Mouse (Mus musculus) brain, embryonic 18.5 days (tissue): Measurements from ENCODE around the gene Ebf1.

ENCODE experiments used
- DNase-seq: peaks from one replicate; pipeline ENCODE4 v3.0.0-alpha.2; 2012; ENCODE audit warnings: low read depth, low spot score

Ebf1 gene

DNA sequence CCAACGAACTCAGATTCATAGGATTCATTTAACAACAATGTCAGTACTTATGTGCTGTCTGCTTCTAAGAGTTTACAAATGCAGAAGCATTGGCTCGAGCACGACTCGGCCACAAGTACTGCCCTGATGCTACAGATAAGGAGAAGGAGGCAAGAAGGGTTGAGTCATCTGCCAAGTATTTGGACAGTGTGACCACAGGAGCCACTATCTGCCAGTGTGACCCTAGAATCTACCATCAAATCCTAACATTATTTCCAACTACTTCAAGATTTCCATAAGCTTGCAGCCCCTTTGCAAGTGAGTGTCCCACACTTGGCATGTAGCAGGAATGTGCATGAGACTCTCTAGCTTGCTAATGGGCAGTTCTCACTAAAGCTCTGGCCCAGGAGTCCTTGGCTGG is 334.4 kb downstream of the Ebf1 start:
- no peak for DNase-seq

GRCm38 (mm10) chr11:44953337-44953736 is 336.2 kb downstream of the Ebf1 start:
- DNase-seq, result no peak

DNA sequence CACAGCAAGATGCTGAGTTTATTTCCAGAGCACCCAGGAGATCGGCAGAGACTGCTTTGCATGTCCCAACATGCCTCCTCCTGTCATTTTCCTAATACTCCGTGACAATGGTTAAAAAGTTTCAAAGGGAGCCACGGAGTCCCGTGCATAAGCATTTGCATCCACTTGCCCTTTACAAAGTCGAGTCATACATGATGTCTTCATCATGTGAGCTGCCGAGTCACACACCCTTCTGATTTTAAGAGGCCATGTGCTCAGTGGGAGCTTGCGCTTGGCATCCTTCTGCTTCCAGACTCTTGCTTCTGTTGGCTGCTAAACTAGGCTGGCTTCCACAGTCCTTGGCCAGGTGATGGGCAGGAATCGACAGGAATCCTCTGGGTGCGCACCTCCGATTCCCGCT is 336.7 kb downstream of the Ebf1 start:
- no peak for DNase-seq

GRCm38 (mm10) chr11:44954362-44954761 is 337.2 kb downstream of the Ebf1 start:
- DNase-seq, result no peak

GRCm38 (mm10) chr11:44962746-44963440 is 345.8 kb downstream of the Ebf1 start:
- DNase-seq, result no peak

GRCm38 (mm10) chr11:44969011-44969410 is 351.9 kb downstream of the Ebf1 start:
- no peak for DNase-seq

DNA sequence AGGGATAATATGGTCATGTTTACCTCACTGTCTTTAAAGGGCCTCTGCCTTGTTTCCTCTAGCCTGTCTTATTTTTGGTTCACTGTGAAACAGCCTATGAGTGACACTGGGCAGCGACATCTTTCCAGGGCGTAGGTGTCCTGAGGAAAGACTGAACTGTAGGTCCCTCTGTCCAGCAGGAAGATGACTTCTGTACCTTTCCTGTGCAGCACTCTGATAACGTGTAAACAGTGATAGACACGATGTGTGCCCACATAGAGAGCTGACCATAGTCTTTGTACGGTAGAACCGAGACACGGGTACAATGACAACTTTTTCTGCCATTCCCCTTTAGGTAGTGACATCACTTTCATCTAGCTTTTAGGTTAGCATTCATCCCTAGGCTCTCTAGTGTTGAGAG is 357.2 kb downstream of the Ebf1 start:
- DNase-seq, result no peak

GRCm38 (mm10) chr11:44975151-44975550 is 358.0 kb downstream of the Ebf1 start:
- no peak for DNase-seq

GRCm38 (mm10) chr11:44976254-44976802 is 359.2 kb downstream of the Ebf1 start:
- DNase-seq, result no peak

DNA sequence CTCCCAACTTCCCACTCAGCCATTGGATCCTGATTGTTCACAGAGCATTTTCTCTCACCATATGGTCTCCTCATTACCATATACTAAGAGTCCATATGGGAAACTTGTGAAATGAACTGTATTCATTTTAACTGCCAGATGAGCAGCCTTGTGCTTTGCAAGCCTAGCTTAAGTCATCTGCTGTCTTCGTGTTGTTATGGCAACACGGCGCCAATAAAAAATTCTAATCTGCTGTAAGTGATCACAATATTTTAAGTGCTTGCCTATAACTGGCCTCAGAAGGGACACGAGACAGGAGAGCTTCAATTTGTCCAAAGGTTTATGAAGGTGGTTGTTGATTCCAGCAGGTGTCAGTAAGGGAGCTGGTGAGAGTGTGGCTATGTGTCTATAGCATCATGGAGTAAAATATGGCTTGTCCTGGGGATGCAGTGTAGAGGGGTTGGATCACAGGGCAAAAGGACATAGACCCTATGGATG is 360.8 kb downstream of the Ebf1 start:
- peak; percentile 76 for DNase-seq

- DNase-seq, result no peak
These were observed 362.3 kb downstream of the Ebf1 start for GRCm38 (mm10) chr11:44979391-44979790.

DNA sequence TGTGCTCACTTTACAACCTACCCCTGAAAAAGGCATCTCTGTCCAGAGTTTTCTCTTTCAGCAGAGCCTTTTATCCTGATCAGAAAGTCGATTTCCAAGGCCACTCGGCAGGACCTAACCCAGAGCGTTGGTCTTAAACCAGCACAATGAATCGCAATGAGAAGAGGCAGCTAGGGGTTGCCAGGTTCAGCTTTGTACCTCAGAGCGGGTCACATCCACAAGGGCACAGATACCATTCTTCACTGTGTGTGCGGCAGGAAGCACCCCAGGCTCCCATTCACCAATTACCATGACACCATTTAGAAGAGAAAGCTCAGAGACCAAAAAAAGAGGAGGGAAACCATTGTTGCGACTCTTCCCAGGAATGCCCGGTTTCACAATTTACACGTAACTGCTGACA is 365.1 kb downstream of the Ebf1 start:
- no peak for DNase-seq

DNA sequence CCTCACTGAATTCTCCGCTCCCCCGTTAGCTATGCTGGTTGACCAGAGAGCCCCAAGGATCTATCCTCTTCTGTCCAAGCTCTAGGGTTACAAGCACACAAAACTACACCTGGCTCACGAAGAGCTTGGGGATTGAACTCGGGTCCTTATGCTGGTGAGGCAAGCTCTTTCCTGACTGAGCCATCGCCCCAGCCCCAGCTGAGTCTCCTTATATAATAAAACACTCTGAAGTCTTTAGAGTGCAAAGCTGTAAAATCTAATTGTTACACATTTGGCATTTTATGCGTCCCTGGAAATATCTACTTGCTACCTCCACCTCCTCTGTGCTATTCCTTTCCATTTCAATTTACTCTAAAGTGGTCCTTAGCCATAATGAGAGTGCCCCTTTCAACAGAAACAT is 366.8 kb downstream of the Ebf1 start:
- no peak for DNase-seq

GRCm38 (mm10) chr11:44984381-44984780 is 367.3 kb downstream of the Ebf1 start:
- DNase-seq, result no peak

DNA sequence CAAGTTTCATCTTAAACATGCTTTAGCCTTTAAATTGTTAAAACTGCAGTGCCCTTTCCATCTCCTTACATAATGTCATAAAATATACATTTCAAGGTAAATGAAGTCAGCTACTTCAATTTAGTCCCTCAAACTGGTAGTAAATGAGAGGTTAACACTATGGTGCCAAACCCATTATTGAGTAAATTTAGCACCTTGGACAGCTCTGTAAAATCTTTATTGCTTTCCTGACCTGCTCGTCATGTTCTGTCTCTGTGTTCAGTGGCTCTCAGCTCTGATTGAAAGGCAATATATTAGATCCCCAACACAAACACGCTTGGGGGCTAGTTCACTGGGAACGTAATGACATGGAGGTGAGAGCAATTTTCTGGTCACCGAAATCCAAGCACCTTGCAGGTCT is 370.7 kb downstream of the Ebf1 start:
- DNase-seq, result no peak

- no peak for DNase-seq
These were observed 385.7 kb downstream of the Ebf1 start for GRCm38 (mm10) chr11:45002681-45003286.

DNA sequence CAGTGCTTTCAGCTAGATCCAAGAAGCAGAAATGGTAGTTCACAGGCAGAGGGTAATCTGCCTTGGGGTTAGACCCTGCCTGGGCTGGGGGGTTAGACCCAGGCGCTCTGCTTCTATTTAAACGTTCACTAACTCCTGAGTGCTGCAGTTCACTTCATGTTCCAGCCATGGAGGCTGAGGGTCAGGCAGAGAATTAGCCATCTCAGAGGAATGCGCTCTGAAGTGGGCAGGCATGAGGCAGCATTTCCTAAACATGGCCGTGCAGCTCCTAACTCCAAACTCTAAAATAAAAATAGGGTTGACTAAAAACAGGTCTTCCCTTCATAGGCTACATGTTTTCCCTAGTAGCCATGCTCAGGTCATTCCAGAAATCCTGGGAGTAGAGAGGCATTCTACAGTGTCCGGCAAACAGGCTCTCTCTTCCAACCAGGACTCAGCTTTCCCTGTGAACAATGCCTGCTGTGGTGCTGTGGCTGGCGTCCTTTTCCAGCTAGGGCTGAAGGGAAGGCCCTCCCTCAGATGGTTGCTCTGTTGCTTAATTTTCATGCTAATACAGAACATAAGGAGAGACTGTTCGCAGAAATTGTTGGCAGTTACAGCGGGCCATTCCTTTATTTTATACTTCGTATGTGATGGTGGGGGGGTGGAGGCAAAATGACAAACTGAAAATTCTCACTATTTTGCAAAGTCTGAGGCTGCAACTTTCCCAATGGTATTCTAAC is 386.8 kb downstream of the Ebf1 start:
- no peak for DNase-seq

- DNase-seq, result no peak
These were observed 390.2 kb downstream of the Ebf1 start for GRCm38 (mm10) chr11:45007311-45007710.

- DNase-seq, result peak; percentile 37
These were observed 391.0 kb downstream of the Ebf1 start for GRCm38 (mm10) chr11:45008078-45008477.

DNA sequence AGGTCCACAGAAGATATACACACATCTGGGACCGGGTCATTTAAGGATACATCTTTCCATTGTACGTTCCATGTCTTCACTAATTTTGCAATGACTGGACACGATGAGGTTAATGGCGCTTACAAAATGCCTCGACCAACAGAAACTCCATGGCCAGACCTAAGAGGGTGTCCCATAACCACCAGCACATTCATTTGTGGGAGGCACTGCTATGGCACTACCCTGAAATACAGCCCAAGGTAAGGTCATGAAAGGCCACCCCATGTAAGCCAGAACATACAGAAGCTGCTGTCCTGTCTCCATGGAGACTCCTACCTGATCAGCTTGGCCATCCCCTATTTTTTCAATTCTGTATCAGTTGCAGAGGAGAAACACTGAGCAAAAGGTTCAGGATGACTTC is 391.6 kb downstream of the Ebf1 start:
- no peak for DNase-seq

- no peak for DNase-seq
These were observed 395.0 kb downstream of the Ebf1 start for GRCm38 (mm10) chr11:45012081-45012480.

DNA sequence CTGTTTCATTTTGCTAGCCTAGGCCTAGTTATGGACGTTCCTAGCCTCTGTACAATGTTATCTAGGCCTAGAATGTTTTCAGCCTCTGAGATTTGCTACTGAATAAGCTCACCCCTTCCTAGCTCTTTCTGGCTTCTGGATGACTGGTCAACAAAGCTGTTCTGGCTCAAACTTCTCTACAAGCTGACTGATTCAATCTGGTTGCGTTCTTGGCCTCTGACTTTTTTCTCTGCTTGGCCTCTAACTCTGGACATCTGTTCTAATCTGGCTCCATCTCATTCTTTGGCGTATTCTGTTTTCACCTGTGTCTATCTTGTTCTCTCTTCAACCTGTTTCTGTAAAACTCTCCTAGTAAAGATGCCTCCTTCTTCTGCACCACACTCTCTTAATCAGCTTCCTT is 400.4 kb downstream of the Ebf1 start:
- no peak for DNase-seq

GRCm38 (mm10) chr11:45026012-45026411 is 408.9 kb downstream of the Ebf1 start:
- DNase-seq, result no peak
